Mouse (Mus musculus): ENCODE results near the gene Lhx6. TPM values are rescaled to one million over a fixed set of nuclear protein-coding genes. Genes with fewer than 3 reads are reported as not detected.
A peak's percentile ranks its signal among the peaks of the same experiment; 100 is the strongest.
"Not testable (repeated sequence)": the region's sequence is repeated elsewhere in the genome, so short reads cannot be mapped to it uniquely, and the experiment has no call there.

Lhx6 gene
- polyA plus RNA-seq (2014; fragmentation: Nextera tagmentation; extraction: Ambion mirVana), result 0.46 TPM in 1 of 2 replicates, not detected in the other

DNA sequence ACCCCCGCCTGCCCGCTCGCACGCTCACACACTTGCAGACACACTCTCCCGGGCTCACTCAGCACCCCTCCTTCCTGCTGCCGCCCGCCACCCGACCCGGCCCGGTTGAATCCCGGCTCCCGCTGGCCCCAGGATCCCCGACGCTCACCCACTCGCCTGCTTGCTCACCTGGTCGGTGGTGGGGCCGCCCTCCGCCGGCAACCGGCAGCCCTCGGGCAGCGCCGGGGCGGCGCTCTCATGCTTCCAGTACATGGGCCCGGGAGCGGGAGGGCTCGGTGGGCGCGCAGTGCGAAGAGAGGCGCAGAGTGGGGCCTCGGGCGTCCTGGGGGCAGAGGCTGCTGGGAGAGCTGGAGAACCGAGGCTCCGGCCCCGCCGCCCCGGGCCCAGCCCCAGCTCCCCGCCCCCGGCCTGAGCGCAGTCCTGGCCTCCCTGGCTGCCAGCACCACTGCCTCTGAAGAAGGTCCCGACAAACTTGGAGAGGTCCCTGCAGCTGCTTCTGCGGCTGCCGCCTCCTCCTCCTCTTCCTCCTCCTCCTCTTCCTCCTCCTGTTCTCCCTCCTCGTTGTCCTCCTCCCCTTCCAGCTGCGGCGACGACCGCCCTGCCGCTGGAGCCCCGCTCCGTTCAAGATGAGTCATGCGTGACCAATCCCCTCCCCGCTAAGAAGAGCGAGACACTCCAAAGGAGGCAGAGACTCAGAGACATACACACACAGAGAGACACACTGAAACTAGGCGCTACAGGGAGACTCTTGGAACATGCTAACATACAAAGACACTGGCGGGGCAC, at the start of gene Lhx6:
Lhx6 (minus strand) TSS at position 453 of the 786 bp plus-strand sequence.
- Histone ChIP-seq H3K4me2 (ENCODE audit: low read length) (peak within 1 kb of the TSS; percentile 58), H3K27me3 (ENCODE audit: control insufficient read depth, insufficient read depth, low read length) (peaks cover 87% of the 10 kb centered on the region), H3K9ac (replicated peaks; ENCODE audit: low read length) (no peak within 1 kb of the TSS; the same call in 1 of the 2 replicates), H3K36me3 (ENCODE audit: control insufficient read depth, insufficient read depth, low read length) (no peaks in the 10 kb centered on the region), H3K27ac (replicated peaks; ENCODE audit: low read depth, low read length) (no peak within 1 kb of the TSS), H3K4me1 (ENCODE audit: control insufficient read depth, insufficient read depth, low read length) (peaks cover 11% of the 10 kb centered on the region), H3K9me3 (ENCODE audit: control insufficient read depth, low read length) (no peaks in the 10 kb centered on the region), H3K4me3 (replicated peaks; ENCODE audit: low read depth, low read length) (peak within 1 kb of the TSS; percentile 35)
- ATAC-seq (ENCODE audit: low FRiP score, low TSS enrichment), result 0 out of 2 replicates have a peak, but pooled peaks have one; percentile 29
- peak; percentile 39 for DNase-seq
- WGBS, result under 1% methylated on average over 56 of the region's 58 CpGs

DNA sequence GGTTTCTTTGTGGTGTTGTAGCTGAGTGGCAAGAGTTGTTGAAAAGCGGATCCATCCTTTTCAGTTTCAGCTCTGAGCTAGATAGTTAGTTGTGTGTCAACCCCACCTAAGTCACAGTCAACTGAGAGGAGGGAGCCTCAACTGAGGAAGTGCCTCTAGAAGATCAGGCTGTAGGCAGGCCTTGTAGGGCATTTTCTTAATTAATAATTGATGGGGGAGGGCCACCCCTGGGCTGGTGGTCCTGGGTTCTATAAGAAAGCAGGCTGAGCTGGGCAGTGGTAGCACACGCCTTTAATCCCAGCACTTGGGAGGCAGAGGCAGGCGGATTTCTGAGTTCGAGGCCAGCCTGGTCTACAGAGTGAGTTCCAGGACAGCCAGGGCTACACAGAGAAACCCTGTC, 47.2 kb upstream of the Lhx6 start:
- H3K9me3 ChIP-seq (ENCODE audit: control insufficient read depth, low read length); H3K9ac ChIP-seq (replicated peaks; ENCODE audit: low read length); H3K4me1 ChIP-seq (ENCODE audit: control insufficient read depth, insufficient read depth, low read length); DNase-seq; H3K27me3 ChIP-seq (ENCODE audit: control insufficient read depth, insufficient read depth, low read length); H3K4me2 ChIP-seq (ENCODE audit: low read length); H3K4me3 ChIP-seq (replicated peaks; ENCODE audit: low read depth, low read length); H3K27ac ChIP-seq (replicated peaks; ENCODE audit: low read depth, low read length); ATAC-seq (ENCODE audit: low FRiP score, low TSS enrichment): not testable (repeated sequence)
- H3K36me3 ChIP-seq (ENCODE audit: control insufficient read depth, insufficient read depth, low read length), result peaks cover 50% of the 10 kb centered on the region
- 95% methylated on average over 4 of the region's 4 CpGs for WGBS

DNA sequence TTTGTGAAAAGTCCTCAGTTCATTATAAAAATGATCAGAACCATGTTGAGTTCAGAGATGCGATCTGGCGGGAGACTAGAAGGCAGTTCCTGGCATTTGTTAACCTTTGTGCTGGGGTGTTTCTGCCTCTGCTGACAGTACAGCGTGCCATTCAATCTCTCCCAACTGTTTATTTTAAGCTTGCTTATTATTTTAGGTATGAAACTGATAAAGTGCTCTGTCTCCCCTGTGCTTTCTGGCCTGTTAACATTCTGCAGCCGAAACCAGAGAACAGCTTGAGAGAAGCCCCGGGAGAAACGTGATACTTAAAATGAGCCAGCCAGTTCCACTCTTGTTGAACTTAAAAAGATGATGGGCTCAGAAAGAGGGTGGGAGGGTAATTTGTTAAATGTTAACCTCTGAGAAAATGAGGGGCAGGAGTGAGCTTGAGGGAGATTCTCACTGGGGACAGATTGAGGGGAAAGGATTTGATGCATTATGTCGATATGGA, 43.7 kb upstream of the Lhx6 start:
- no peak overlapping the region for H3K27ac ChIP-seq (replicated peaks; ENCODE audit: low read depth, low read length)
- WGBS, result 97% methylated on average over 7 of the region's 7 CpGs
- ATAC-seq (ENCODE audit: low FRiP score, low TSS enrichment), result no peak
- no peak overlapping the region for H3K4me2 ChIP-seq (ENCODE audit: low read length)
- no peak overlapping the region for H3K4me3 ChIP-seq (replicated peaks; ENCODE audit: low read depth, low read length)
- no peaks in the 10 kb centered on the region for H3K4me1 ChIP-seq (ENCODE audit: control insufficient read depth, insufficient read depth, low read length)
- no peaks in the 10 kb centered on the region for H3K27me3 ChIP-seq (ENCODE audit: control insufficient read depth, insufficient read depth, low read length)
- no peaks in the 10 kb centered on the region for H3K9me3 ChIP-seq (ENCODE audit: control insufficient read depth, low read length)
- DNase-seq, result no peak
- H3K9ac ChIP-seq (replicated peaks; ENCODE audit: low read length), result no peak overlapping the region
- H3K36me3 ChIP-seq (ENCODE audit: control insufficient read depth, insufficient read depth, low read length), result peaks cover 31% of the 10 kb centered on the region

DNA sequence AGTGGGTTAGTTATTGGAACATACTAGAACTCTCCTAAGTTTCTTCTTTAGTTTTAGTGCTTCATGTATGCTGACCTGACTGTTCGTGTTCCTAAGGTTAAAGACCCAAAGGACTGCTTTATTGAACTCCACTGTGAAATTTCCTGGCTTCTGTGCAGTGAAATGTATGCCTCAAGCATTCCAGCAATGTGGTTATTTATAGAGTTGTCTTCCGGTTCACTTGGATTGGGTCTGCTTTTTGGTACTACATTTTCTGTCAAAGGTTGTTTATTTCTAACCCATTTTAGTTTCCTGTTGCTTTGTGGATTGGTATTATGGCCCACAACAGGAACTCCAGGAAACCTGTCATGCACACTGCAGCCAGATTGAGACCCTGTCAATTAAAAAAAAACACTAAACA, 33.9 kb upstream of the Lhx6 start:
- no peak overlapping the region for H3K4me3 ChIP-seq (replicated peaks; ENCODE audit: low read depth, low read length)
- no peak overlapping the region for H3K4me2 ChIP-seq (ENCODE audit: low read length)
- H3K4me1 ChIP-seq (ENCODE audit: control insufficient read depth, insufficient read depth, low read length), result peaks cover 14% of the 10 kb centered on the region
- WGBS, result 84% methylated on average over 2 of the region's 2 CpGs
- DNase-seq, result no peak
- H3K9ac ChIP-seq (replicated peaks; ENCODE audit: low read length), result no peak overlapping the region
- no peaks in the 10 kb centered on the region for H3K9me3 ChIP-seq (ENCODE audit: control insufficient read depth, low read length)
- no peaks in the 10 kb centered on the region for H3K27me3 ChIP-seq (ENCODE audit: control insufficient read depth, insufficient read depth, low read length)
- peaks cover 20% of the 10 kb centered on the region for H3K36me3 ChIP-seq (ENCODE audit: control insufficient read depth, insufficient read depth, low read length)
- no peak for ATAC-seq (ENCODE audit: low FRiP score, low TSS enrichment)
- H3K27ac ChIP-seq (replicated peaks; ENCODE audit: low read depth, low read length), result no peak overlapping the region

DNA sequence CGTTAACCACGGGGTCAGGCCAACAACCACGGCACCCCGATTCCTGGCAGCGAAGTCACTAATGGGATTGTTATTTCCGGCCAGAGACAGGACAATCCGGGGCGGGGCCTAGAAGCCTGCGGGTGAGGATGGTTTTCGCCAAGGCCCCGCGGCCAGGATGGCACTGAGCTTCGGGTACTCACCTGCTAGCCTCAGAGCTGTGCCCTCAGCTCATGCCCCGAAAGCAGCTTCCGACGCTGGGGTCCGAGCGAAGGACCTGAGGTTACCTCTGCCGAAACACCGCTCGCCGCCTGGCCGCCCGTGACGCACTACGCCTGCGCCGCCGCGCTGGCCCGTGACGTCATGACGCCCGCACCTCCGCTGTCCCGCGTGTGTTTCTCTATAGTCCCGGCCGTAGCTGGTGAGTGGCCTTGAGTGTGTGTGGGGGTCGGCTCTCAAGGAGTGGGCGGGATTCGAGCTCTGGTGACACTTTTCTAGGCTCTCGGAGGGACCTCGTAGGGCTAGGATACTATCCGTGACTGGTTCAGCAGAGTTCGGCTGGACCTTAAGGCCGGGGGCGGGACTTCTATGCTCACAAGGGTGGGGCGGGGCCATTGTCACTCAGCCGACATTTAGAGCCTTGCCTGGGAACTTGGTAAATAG, 31.2 kb upstream of the Lhx6 start, which contains the start of the genes Mrrf and Rbm18:
Mrrf (plus strand) TSS at position 90 of the 642 bp plus-strand sequence.
Rbm18 (minus strand) TSS at position 474 of the 642 bp plus-strand sequence.
- Histone ChIP-seq H3K9me3 (ENCODE audit: control insufficient read depth, low read length) (no peaks in the 10 kb centered on the region), H3K9ac (replicated peaks; ENCODE audit: low read length) (peak within 1 kb of the TSS; percentile 78), H3K36me3 (ENCODE audit: control insufficient read depth, insufficient read depth, low read length) (peaks cover 29% of the 10 kb centered on the region), H3K27ac (replicated peaks; ENCODE audit: low read depth, low read length) (peak within 1 kb of the TSS; percentile 81), H3K4me2 (ENCODE audit: low read length) (peak within 1 kb of the TSS; percentile 83), H3K27me3 (ENCODE audit: control insufficient read depth, insufficient read depth, low read length) (no peaks in the 10 kb centered on the region), H3K4me3 (replicated peaks; ENCODE audit: low read depth, low read length) (peak within 1 kb of the TSS; percentile 55), H3K4me1 (ENCODE audit: control insufficient read depth, insufficient read depth, low read length) (peaks cover 14% of the 10 kb centered on the region)
- ATAC-seq (ENCODE audit: low FRiP score, low TSS enrichment), result peak; percentile 98
- DNase-seq, result peak; percentile 94
- under 1% methylated on average over 50 of the region's 50 CpGs for whole genome bisulfite sequencing

DNA sequence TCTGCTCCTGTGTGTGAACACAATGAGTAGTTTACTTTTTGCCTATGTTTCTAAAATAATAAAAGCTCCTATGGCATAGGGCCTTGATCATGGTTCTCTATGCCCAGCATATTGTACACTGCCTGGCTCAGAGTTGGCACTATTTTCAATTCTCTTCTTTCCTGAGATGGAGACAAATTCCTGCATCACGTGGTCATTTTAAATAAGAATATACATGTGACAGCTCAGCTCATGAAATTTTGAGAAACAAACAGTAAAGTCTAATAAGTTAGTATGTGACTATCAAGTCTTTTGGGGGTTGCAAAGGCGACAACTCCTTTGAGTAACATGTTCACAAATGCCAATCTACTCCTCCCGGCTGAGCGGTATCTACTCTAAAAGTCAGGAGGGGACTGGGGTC, 30.7 kb upstream of the Lhx6 start:
- peak overlapping the region; percentile 78 for H3K9ac ChIP-seq (replicated peaks; ENCODE audit: low read length)
- DNase-seq (no peak), ATAC-seq (ENCODE audit: low FRiP score, low TSS enrichment) (no peak)
- peak overlapping the region; percentile 83 for H3K4me2 ChIP-seq (ENCODE audit: low read length)
- H3K4me1 ChIP-seq (ENCODE audit: control insufficient read depth, insufficient read depth, low read length), result peaks cover 14% of the 10 kb centered on the region
- no peaks in the 10 kb centered on the region for H3K9me3 ChIP-seq (ENCODE audit: control insufficient read depth, low read length)
- peak overlapping the region; percentile 81 for H3K27ac ChIP-seq (replicated peaks; ENCODE audit: low read depth, low read length)
- peak overlapping the region; percentile 55 for H3K4me3 ChIP-seq (replicated peaks; ENCODE audit: low read depth, low read length)
- H3K36me3 ChIP-seq (ENCODE audit: control insufficient read depth, insufficient read depth, low read length), result peaks cover 35% of the 10 kb centered on the region
- WGBS, result 0% methylated on average over 4 of the region's 4 CpGs
- H3K27me3 ChIP-seq (ENCODE audit: control insufficient read depth, insufficient read depth, low read length), result no peaks in the 10 kb centered on the region

DNA sequence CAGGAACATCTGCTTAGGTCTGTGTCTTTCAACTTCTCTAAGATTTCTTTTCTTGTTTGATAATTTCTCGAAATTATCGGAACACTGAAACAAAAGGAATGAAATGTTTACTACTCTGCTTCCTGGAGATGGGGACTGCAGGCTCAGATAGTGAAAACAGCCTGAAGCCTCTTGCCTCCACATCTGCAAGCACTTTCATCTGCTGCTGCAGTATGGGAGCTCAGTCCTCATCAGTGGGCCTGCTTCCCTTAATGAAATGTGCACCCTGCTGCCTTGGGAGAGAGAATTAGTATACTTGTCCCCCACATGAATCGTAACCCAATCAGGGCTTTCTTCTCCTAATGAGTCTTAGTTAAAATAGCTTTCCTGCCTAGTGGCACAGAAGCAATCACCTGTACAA, 23.8 kb upstream of the Lhx6 start:
- Histone ChIP-seq H3K27me3 (ENCODE audit: control insufficient read depth, insufficient read depth, low read length) (no peaks in the 10 kb centered on the region), H3K36me3 (ENCODE audit: control insufficient read depth, insufficient read depth, low read length) (peaks cover 85% of the 10 kb centered on the region)
- WGBS, result 97% methylated on average over 3 of the region's 3 CpGs

DNA sequence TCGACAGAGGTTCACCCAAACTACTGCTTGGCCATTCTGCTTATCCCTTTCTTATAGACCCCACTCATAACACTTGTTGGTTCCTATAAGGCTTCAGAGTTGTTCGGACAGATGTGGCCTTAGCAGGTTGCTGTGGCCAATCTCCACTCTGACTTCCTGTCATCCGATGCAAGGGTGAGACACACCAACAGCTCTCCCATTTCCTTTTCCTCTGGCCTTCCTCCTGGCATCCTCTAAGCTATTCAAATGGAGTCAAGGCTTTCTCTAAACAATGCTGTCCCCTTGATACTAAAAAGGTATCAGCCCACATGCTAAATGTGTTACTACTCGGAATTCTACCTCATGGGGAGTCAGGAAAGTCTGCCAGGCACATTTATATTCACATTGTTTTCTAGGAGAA, 22.8 kb upstream of the Lhx6 start:
- Histone ChIP-seq H3K9me3 (ENCODE audit: control insufficient read depth, low read length) (no peaks in the 10 kb centered on the region), H3K36me3 (ENCODE audit: control insufficient read depth, insufficient read depth, low read length) (peaks cover 85% of the 10 kb centered on the region), H3K4me2 (ENCODE audit: low read length) (no peak overlapping the region), H3K9ac (replicated peaks; ENCODE audit: low read length) (no peak overlapping the region), H3K27ac (replicated peaks; ENCODE audit: low read depth, low read length) (no peak overlapping the region), H3K4me1 (ENCODE audit: control insufficient read depth, insufficient read depth, low read length) (no peaks in the 10 kb centered on the region), H3K27me3 (ENCODE audit: control insufficient read depth, insufficient read depth, low read length) (no peaks in the 10 kb centered on the region), H3K4me3 (replicated peaks; ENCODE audit: low read depth, low read length) (no peak overlapping the region)
- DNase-seq (no peak), ATAC-seq (ENCODE audit: low FRiP score, low TSS enrichment) (no peak)
- 83% methylated on average over 4 of the region's 4 CpGs for WGBS

More for the DNA sequence above, 23.8 kb upstream of the Lhx6 start:
- H3K4me1 ChIP-seq (ENCODE audit: control insufficient read depth, insufficient read depth, low read length), result no peaks in the 10 kb centered on the region
- no peak overlapping the region for H3K4me3 ChIP-seq (replicated peaks; ENCODE audit: low read depth, low read length)
- H3K4me2 ChIP-seq (ENCODE audit: low read length), result no peak overlapping the region
- no peak overlapping the region for H3K9ac ChIP-seq (replicated peaks; ENCODE audit: low read length)
- no peaks in the 10 kb centered on the region for H3K9me3 ChIP-seq (ENCODE audit: control insufficient read depth, low read length)
- no peak overlapping the region for H3K27ac ChIP-seq (replicated peaks; ENCODE audit: low read depth, low read length)
- no peak for DNase-seq
- no peak for ATAC-seq (ENCODE audit: low FRiP score, low TSS enrichment)
